Mouse (Mus musculus): ENCODE measurements at regions not wholly inside any gene's neighbourhood (a gene's known extent, or its start where the extent isn't known, plus 50 kb on each side); places are given as distances from the start of the nearest gene placed in this dataset.

GRCm38 (mm10) chr15:31965542-31965941 lies 211.5 kb upstream of the Tas2r119 start:
- no peak for ATAC-seq
- no peak overlapping the region for H3K27ac ChIP-seq (ENCODE audit: low read depth)
- no peaks in the 10 kb centered on the region for H3K36me3 ChIP-seq (replicated peaks; ENCODE audit: insufficient read depth, low read length)
- H3K9ac ChIP-seq (replicated peaks), result no peak overlapping the region
- WGBS (ENCODE audit: insufficient replicate concordance), result 59% methylated on average over 4 of the region's 4 CpGs
- no peaks in the 10 kb centered on the region for H3K4me1 ChIP-seq (ENCODE audit: insufficient read depth)
- no peaks in the 10 kb centered on the region for H3K9me3 ChIP-seq (ENCODE audit: low read length)
- TF ChIP-seq CTCF (IDR thresholded peaks at IDR 0.05; ENCODE audit: low read depth), result no peak
- no peak for TF ChIP-seq EP300 (IDR thresholded peaks at IDR 0.05; ENCODE audit: low read depth)
- DNase-seq, result no peak
- no peak overlapping the region for H3K4me3 ChIP-seq (ENCODE audit: low read depth, low read length)
- no peaks in the 10 kb centered on the region for H3K27me3 ChIP-seq (ENCODE audit: insufficient read depth, low read length)
- H3K4me2 ChIP-seq (ENCODE audit: low read depth, low read length), result no peak overlapping the region

DNA sequence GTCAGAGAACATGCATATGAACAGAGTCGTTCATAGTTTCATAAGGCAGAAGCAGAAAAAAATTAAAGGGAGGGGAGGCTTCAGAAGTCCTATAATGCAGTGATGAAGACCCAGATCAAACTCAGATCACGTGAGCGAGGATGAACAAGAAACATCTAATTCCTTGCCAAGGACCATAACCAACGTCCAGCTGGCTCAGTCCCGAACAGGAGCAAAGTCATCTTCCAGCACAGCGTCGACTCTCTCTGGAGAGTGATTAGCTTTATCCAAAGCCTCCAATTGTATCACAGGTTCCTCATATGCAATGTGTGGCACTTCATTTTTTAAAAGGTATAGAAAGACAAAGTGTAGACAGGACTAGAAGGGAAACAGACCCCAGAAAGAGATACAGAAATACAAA lies 204.2 kb upstream of the Tas2r119 start:
- TF ChIP-seq EP300 (IDR thresholded peaks at IDR 0.05; ENCODE audit: low read depth) (no peak), CTCF (IDR thresholded peaks at IDR 0.05; ENCODE audit: low read depth) (no peak)
- Histone ChIP-seq H3K4me1 (ENCODE audit: insufficient read depth) (no peaks in the 10 kb centered on the region), H3K27ac (ENCODE audit: low read depth) (no peak overlapping the region), H3K9ac (replicated peaks) (no peak overlapping the region), H3K36me3 (replicated peaks; ENCODE audit: insufficient read depth, low read length) (no peaks in the 10 kb centered on the region), H3K27me3 (ENCODE audit: insufficient read depth, low read length) (no peaks in the 10 kb centered on the region), H3K4me2 (ENCODE audit: low read depth, low read length) (no peak overlapping the region), H3K4me3 (ENCODE audit: low read depth, low read length) (no peak overlapping the region), H3K9me3 (ENCODE audit: low read length) (no peaks in the 10 kb centered on the region)
- DNase-seq (no peak), ATAC-seq (no peak)
- WGBS (ENCODE audit: insufficient replicate concordance), result 74% methylated on average over 7 of the region's 7 CpGs

DNA sequence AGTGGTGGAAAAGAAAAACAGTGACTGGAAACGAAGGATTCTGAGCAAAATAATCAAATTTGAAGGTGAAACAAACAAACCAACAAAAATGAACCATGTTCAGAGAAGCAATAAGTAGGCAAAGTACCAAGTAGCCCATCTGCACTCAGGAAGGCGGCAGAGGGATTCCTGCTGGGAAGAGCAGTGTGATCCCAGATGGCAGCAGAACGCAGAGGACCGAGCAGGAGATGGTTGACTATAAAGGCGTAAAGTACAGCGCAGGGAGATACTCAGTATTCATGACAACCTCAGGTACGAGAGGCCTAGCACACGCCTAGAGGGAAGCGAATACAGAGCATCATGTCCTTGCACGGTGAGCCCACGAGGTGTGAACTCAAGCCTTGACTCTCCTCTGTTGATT lies 203.2 kb upstream of the Tas2r119 start:
- Histone ChIP-seq H3K4me1 (ENCODE audit: insufficient read depth) (no peaks in the 10 kb centered on the region), H3K9me3 (ENCODE audit: low read length) (no peaks in the 10 kb centered on the region), H3K27me3 (ENCODE audit: insufficient read depth, low read length) (no peaks in the 10 kb centered on the region), H3K4me2 (ENCODE audit: low read depth, low read length) (no peak overlapping the region), H3K4me3 (ENCODE audit: low read depth, low read length) (no peak overlapping the region), H3K27ac (ENCODE audit: low read depth) (no peak overlapping the region), H3K36me3 (replicated peaks; ENCODE audit: insufficient read depth, low read length) (no peaks in the 10 kb centered on the region), H3K9ac (replicated peaks) (no peak overlapping the region)
- no peak for DNase-seq
- TF ChIP-seq EP300 (IDR thresholded peaks at IDR 0.05; ENCODE audit: low read depth) (no peak), CTCF (IDR thresholded peaks at IDR 0.05; ENCODE audit: low read depth) (no peak)
- WGBS (ENCODE audit: insufficient replicate concordance), result 78% methylated on average over 11 of the region's 11 CpGs
- no peak for ATAC-seq

GRCm38 (mm10) chr15:31976461-31976860 lies 200.6 kb upstream of the Tas2r119 start:
- DNase-seq, result no peak

GRCm38 (mm10) chr15:31977563-31977962 lies 199.5 kb upstream of the Tas2r119 start:
- Histone ChIP-seq H3K9me3 (ENCODE audit: low read length) (no peaks in the 10 kb centered on the region), H3K4me1 (ENCODE audit: insufficient read depth) (no peaks in the 10 kb centered on the region), H3K27me3 (ENCODE audit: insufficient read depth, low read length) (no peaks in the 10 kb centered on the region), H3K36me3 (replicated peaks; ENCODE audit: insufficient read depth, low read length) (no peaks in the 10 kb centered on the region), H3K4me2 (ENCODE audit: low read depth, low read length) (no peak overlapping the region), H3K27ac (ENCODE audit: low read depth) (no peak overlapping the region), H3K9ac (replicated peaks) (no peak overlapping the region), H3K4me3 (ENCODE audit: low read depth, low read length) (no peak overlapping the region)
- WGBS (ENCODE audit: insufficient replicate concordance), result 69% methylated on average over 3 of the region's 3 CpGs
- ATAC-seq (no peak), DNase-seq (no peak)
- TF ChIP-seq EP300 (IDR thresholded peaks at IDR 0.05; ENCODE audit: low read depth) (no peak), CTCF (IDR thresholded peaks at IDR 0.05; ENCODE audit: low read depth) (no peak)

More at GRCm38 (mm10) chr15:31976461-31976860, 200.6 kb upstream of the Tas2r119 start:
- Histone ChIP-seq H3K4me2 (ENCODE audit: low read depth, low read length) (no peak overlapping the region), H3K9ac (replicated peaks) (no peak overlapping the region), H3K4me1 (ENCODE audit: insufficient read depth) (no peaks in the 10 kb centered on the region), H3K27me3 (ENCODE audit: insufficient read depth, low read length) (no peaks in the 10 kb centered on the region), H3K4me3 (ENCODE audit: low read depth, low read length) (no peak overlapping the region), H3K9me3 (ENCODE audit: low read length) (no peaks in the 10 kb centered on the region), H3K27ac (ENCODE audit: low read depth) (no peak overlapping the region), H3K36me3 (replicated peaks; ENCODE audit: insufficient read depth, low read length) (no peaks in the 10 kb centered on the region)
- TF ChIP-seq CTCF (IDR thresholded peaks at IDR 0.05; ENCODE audit: low read depth) (no peak), EP300 (IDR thresholded peaks at IDR 0.05; ENCODE audit: low read depth) (no peak)
- 67% methylated on average over 4 of the region's 4 CpGs for WGBS (ENCODE audit: insufficient replicate concordance)
- ATAC-seq, result no peak

DNA sequence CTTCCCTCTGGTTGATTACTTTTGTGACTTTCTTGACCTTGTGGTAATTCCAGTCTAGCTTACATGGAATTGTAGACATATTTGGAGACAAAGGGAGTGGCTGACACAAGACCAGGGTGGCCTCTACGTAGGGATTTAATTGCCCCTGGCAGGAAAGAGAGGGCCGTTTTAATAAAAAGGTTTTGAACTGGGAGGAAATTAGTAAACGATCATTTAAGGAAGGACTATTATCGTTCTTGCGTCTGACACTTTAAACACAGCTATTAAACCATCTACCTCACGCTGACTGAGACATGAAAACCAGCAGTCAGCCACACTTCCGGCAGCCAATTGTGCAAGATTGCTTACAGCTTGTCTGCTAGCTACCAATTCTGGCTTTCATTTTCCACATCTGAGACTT lies 197.1 kb upstream of the Tas2r119 start:
- no peak overlapping the region for H3K4me2 ChIP-seq (ENCODE audit: low read depth, low read length)
- no peak for DNase-seq
- no peak overlapping the region for H3K9ac ChIP-seq (replicated peaks)
- H3K4me1 ChIP-seq (ENCODE audit: insufficient read depth), result no peaks in the 10 kb centered on the region
- H3K27me3 ChIP-seq (ENCODE audit: insufficient read depth, low read length), result no peaks in the 10 kb centered on the region
- no peaks in the 10 kb centered on the region for H3K36me3 ChIP-seq (replicated peaks; ENCODE audit: insufficient read depth, low read length)
- no peak overlapping the region for H3K4me3 ChIP-seq (ENCODE audit: low read depth, low read length)
- H3K27ac ChIP-seq (ENCODE audit: low read depth), result no peak overlapping the region
- ATAC-seq, result no peak
- TF ChIP-seq CTCF (IDR thresholded peaks at IDR 0.05; ENCODE audit: low read depth) (no peak), EP300 (IDR thresholded peaks at IDR 0.05; ENCODE audit: low read depth) (no peak)
- no peaks in the 10 kb centered on the region for H3K9me3 ChIP-seq (ENCODE audit: low read length)
- 54% methylated on average over 7 of the region's 7 CpGs for WGBS (ENCODE audit: insufficient replicate concordance)

GRCm38 (mm10) chr15:31980791-31981190 lies 196.3 kb upstream of the Tas2r119 start:
- H3K4me1 ChIP-seq (ENCODE audit: insufficient read depth), result no peaks in the 10 kb centered on the region
- no peak overlapping the region for H3K4me2 ChIP-seq (ENCODE audit: low read depth, low read length)
- no peak overlapping the region for H3K4me3 ChIP-seq (ENCODE audit: low read depth, low read length)
- no peak overlapping the region for H3K27ac ChIP-seq (ENCODE audit: low read depth)
- no peaks in the 10 kb centered on the region for H3K36me3 ChIP-seq (replicated peaks; ENCODE audit: insufficient read depth, low read length)
- no peaks in the 10 kb centered on the region for H3K27me3 ChIP-seq (ENCODE audit: insufficient read depth, low read length)
- WGBS (ENCODE audit: insufficient replicate concordance), result 78% methylated on average over 1 of the region's 1 CpGs
- no peak for ATAC-seq
- no peaks in the 10 kb centered on the region for H3K9me3 ChIP-seq (ENCODE audit: low read length)
- H3K9ac ChIP-seq (replicated peaks), result no peak overlapping the region
- no peak for DNase-seq
- TF ChIP-seq CTCF (IDR thresholded peaks at IDR 0.05; ENCODE audit: low read depth) (no peak), EP300 (IDR thresholded peaks at IDR 0.05; ENCODE audit: low read depth) (no peak)

Data from liver, postnatal 0 days (tissue).